Mouse (Mus musculus) spleen, adult 2 months (tissue): ENCODE results near the gene Psmd7.

ENCODE experiments used
- CTCF ChIP-seq: fragments of 200-500 bp; IDR thresholded peaks from 2 replicates; pipeline ENCODE4 v1.5.1; 2011; ENCODE audit warnings: mild to moderate bottlenecking, inconsistent platforms; ENCODE audit not compliant: insufficient read depth, insufficient read length, insufficient replicate concordance; ENCODE audit errors: extremely low read depth
- POLR2A ChIP-seq: fragments of 200-500 bp; IDR thresholded peaks from 2 replicates; pipeline ENCODE4 v1.6.1; 2011; ENCODE audit warnings: low read depth, low read length, inconsistent platforms

GRCm38 (mm10) chr8:107542151-107542550 lies 46.1 kb downstream of the Psmd7 start:
- TF ChIP-seq POLR2A (no peak), CTCF (no peak)
